Comparison of ENCODE assay signal across 9 mouse cellular contexts in genomic region chr11:102725574-102725973, GRCm38 (mm10). TPM values are rescaled to one million over a fixed set of nuclear protein-coding genes. Genes with fewer than 3 reads are reported as not detected.
DNase-seq lines count a peak whose midpoint lies in the region; TF ChIP-seq lines count a peak whose summit lies in the region.
"Had no signal": no experiment of that assay in that cellular context is flagged by ENCODE, and none has a peak within 500 bp of the region (broad histone marks: within the 10 kb centered on the region; RNA-seq: fewer than 3 reads in every experiment).

No protein-coding gene starts in this region.

- peaks cover 8% of the 10 kb centered on the region for H3K27me3 ChIP-seq in E14TG2a.4 (ENCODE audit: insufficient read depth, low read length)

- no peak overlapping the region for H3K27ac ChIP-seq in embryonic fibroblast, embryonic 13.5 days (ENCODE audit: insufficient read depth, low read length)
- H3K27ac ChIP-seq: liver, embryonic 15.5 days had no signal

- H3K36me3 ChIP-seq in E14TG2a.4 (ENCODE audit: insufficient read depth, low read length), result no peaks in the 10 kb centered on the region
- H3K36me3 ChIP-seq: liver, embryonic 15.5 days had no signal

- no peak overlapping the region for H3K4me3 ChIP-seq in E14TG2a.4 (replicated peaks; ENCODE audit: low read length)
- H3K4me3 ChIP-seq in embryonic fibroblast, embryonic 13.5 days (ENCODE audit: insufficient read depth, low read length), result no peak overlapping the region
- H3K4me3 ChIP-seq: liver, embryonic 15.5 days had no signal

- no peaks in the 10 kb centered on the region for H3K4me1 ChIP-seq in E14TG2a.4 (replicated peaks; ENCODE audit: low read depth, low read length)
- H3K4me1 ChIP-seq in embryonic fibroblast, embryonic 13.5 days (ENCODE audit: control insufficient read depth, insufficient read depth, low read length), result no peaks in the 10 kb centered on the region; the same call in 1 of the 2 replicates
- H3K4me1 ChIP-seq: liver, embryonic 15.5 days had no signal

- no peak for TF ChIP-seq POLR2A in embryonic fibroblast, embryonic 13.5 days (IDR thresholded peaks at IDR 0.05; ENCODE audit: low read depth, low read length)

- TF ChIP-seq CTCF in E14TG2a.4 (conservative IDR thresholded peaks at IDR 0.05; ENCODE audit: low read length), result peak; percentile 43
- peak; percentile 55; the same call in 1 of the 2 replicates for TF ChIP-seq CTCF in embryonic fibroblast, embryonic 13.5 days (IDR thresholded peaks at IDR 0.05; ENCODE audit: borderline replicate concordance, insufficient read depth, low read length)

- no peaks in the 10 kb centered on the region for H3K9me3 ChIP-seq in E14TG2a.4 (ENCODE audit: low read length)
- H3K9me3 ChIP-seq: liver, embryonic 15.5 days had no signal

- peak; percentile 21 for DNase-seq in cerebellum, adult 9-11 months
- no peak for DNase-seq in cerebellum, adult 11-12 months
- peak; percentile 39 to 41 for DNase-seq in layer of hippocampus, postnatal 10 days (ENCODE audit: low spot score in 2 of 2)
- DNase-seq in layer of hippocampus, adult 9-11 months, result no peak
- no peak for DNase-seq in ovary, postnatal 14 days (ENCODE audit: low spot score)
- no peak for DNase-seq in gastrocnemius, postnatal 10 days

RNA-seq across cellular contexts. Expression of gene Ccdc43, which starts 28.0 kb away (rescaled TPM):
- total RNA-seq in layer of hippocampus, postnatal 10 days (2021), result 10 to 100 TPM; 28.3 to 36.1 TPM
- 25.6 and 26.4 TPM in 2 replicates for polyA plus RNA-seq in embryonic fibroblast, embryonic 13.5 days (2011; ENCODE audit: insufficient read length, low read depth, missing spikeins)
- total RNA-seq in gastrocnemius, postnatal 10 days (2021), result 10 to 100 TPM; 81.8 to 88.6 TPM

RNA-seq across cellular contexts. Expression of gene Adam11, which starts 35.7 kb away (rescaled TPM):
- total RNA-seq in layer of hippocampus, postnatal 10 days (2021), result 100 to 1,000 TPM; 130 to 149 TPM
- polyA plus RNA-seq in embryonic fibroblast, embryonic 13.5 days (2011; ENCODE audit: insufficient read length, low read depth, missing spikeins), result 0.40 and 2.0 TPM in 2 replicates
- total RNA-seq in gastrocnemius, postnatal 10 days (2021), result 1 to 10 TPM; 2.2 to 3.0 TPM

Comparison
In these comparisons a context has a peak if more than half of its experiments do, and no peak if none do; other contexts are left out.
1. DNase-seq: peak in cerebellum, adult 9-11 months (single experiment) and layer of hippocampus, postnatal 10 days (2 of 2); none in cerebellum, adult 11-12 months (single experiment), layer of hippocampus, adult 9-11 months (single experiment), ovary, postnatal 14 days (single experiment) and gastrocnemius, postnatal 10 days (single experiment).
2. RNA of gene Adam11, which starts 35.7 kb away (total RNA-seq): 130 to 149 TPM in layer of hippocampus, postnatal 10 days; 2.2 to 3.0 TPM in gastrocnemius, postnatal 10 days; every median in the first group is over 10 times any median in the second.